Mouse (Mus musculus) liver, embryonic 15.5 days (tissue): ENCODE results near the gene Gm28053. TPM values are rescaled to one million over a fixed set of nuclear protein-coding genes. Genes with fewer than 3 reads are reported as not detected.
A peak's percentile ranks its signal among the peaks of the same experiment; 100 is the strongest.
"Not testable (repeated sequence)": the region's sequence is repeated elsewhere in the genome, so short reads cannot be mapped to it uniquely, and the experiment has no call there.

Experiments
- ATAC-seq: fragments of 200-750 bp; cut with Nextera tagmentation; 2 replicates; pipeline ENCODE4 v1.8.0; 2017; ENCODE audit warnings: moderate number of reproducible peaks, mild to moderate bottlenecking, moderate library complexity; ENCODE audit not compliant: insufficient read depth
- H3K27ac ChIP-seq: fragments of 300-500 bp; sonication (generic); replicated peaks from 2 replicates; pipeline ENCODE4 v1.5.1; 2015; ENCODE audit warnings: mild to moderate bottlenecking, inconsistent platforms
- H3K27me3 ChIP-seq: fragments of 300-500 bp; sonication (generic); 2 replicates; pipeline ENCODE4 v1.6.1; 2015; ENCODE audit warnings: mild to moderate bottlenecking, inconsistent platforms
- H3K36me3 ChIP-seq: fragments of 300-500 bp; sonication (generic); replicated peaks from 2 replicates; pipeline ENCODE4 v1.6.1; 2015; ENCODE audit warnings: moderate library complexity, mild to moderate bottlenecking, inconsistent platforms
- H3K4me1 ChIP-seq: fragments of 300-500 bp; sonication (generic); replicated peaks from 2 replicates; pipeline ENCODE4 v1.6.1; 2015; ENCODE audit warnings: inconsistent platforms
- H3K4me2 ChIP-seq: fragments of 300-500 bp; sonication (generic); 2 replicates; pipeline ENCODE4 v1.6.1; 2015; ENCODE audit warnings: moderate library complexity, mild to moderate bottlenecking, inconsistent platforms
- H3K4me3 ChIP-seq: fragments of 300-500 bp; sonication (generic); replicated peaks from 2 replicates; pipeline ENCODE4 v1.5.1; 2015; ENCODE audit warnings: mild to moderate bottlenecking, inconsistent platforms
- H3K9ac ChIP-seq: fragments of 300-500 bp; sonication (generic); 2 replicates; pipeline ENCODE4 v1.6.1; 2015; ENCODE audit warnings: moderate library complexity, mild to moderate bottlenecking, inconsistent platforms
- H3K9me3 ChIP-seq: fragments of 300-500 bp; sonication (generic); replicated peaks from 2 replicates; pipeline ENCODE4 v1.6.1; 2016; ENCODE audit warnings: inconsistent platforms
- WGBS: fragments of 180-500 bp; shearing (Covaris S2); methylation state at CpG from one replicate; pipeline ENCODE4 v1.1.7; 2015; ENCODE audit warnings: mixed read lengths; ENCODE audit not compliant: insufficient replicate concordance; 5-methylcytosine and 5-hydroxymethylcytosine counted together
- polyA plus RNA-seq: library from polyadenylated mRNA; unstranded; fragments of >200 nt; fragmentation: Nextera tagmentation; extraction: Ambion mirVana; gene quantifications from 2 replicates; pipeline ENCODE4 v1.2.1, GENCODE M21; 2015

Gm28053 gene
- polyA plus RNA-seq, 1 experiment from 2014 or later, result not detected

GRCm38 (mm10) chr6:48681472-48682090 is 36.8 kb upstream of the Gm28053 start:
- no peaks in the 10 kb centered on the region for H3K27me3 ChIP-seq
- no peaks in the 10 kb centered on the region for H3K9me3 ChIP-seq
- H3K9ac ChIP-seq, result no peak overlapping the region
- H3K4me3 ChIP-seq, result no peak overlapping the region
- H3K4me2 ChIP-seq, result no peak overlapping the region
- H3K4me1 ChIP-seq, result peaks cover 11% of the 10 kb centered on the region
- WGBS, result 16% methylated on average over 3 of the region's 3 CpGs
- ATAC-seq, result no peak
- no peaks in the 10 kb centered on the region for H3K36me3 ChIP-seq
- no peak overlapping the region for H3K27ac ChIP-seq

DNA sequence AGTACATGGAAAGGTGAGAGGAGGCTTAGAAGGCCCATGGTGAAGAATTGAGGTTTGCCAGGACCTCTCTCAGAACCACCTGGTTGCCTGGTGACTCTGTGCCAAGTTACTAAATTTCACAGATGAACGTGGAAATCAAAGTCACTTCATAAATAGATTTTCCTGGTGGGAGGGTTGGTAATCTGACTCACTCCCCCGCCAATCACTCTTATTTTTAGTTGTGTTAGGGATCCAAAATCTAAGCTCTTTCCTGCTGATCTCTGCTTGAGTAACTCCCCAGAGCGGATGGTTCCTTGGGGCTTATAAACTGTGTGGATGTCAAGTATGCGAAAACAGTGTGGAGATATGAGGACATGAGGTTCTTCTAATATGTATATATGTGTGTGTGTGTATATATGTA is 36.1 kb upstream of the Gm28053 start:
- Histone ChIP-seq H3K27me3 (no peaks in the 10 kb centered on the region), H3K27ac (no peak overlapping the region), H3K4me3 (no peak overlapping the region), H3K36me3 (no peaks in the 10 kb centered on the region), H3K9ac (no peak overlapping the region), H3K4me2 (no peak overlapping the region), H3K4me1 (peaks cover 7% of the 10 kb centered on the region; the same call in 1 of the 2 replicates), H3K9me3 (no peaks in the 10 kb centered on the region)
- WGBS, result 59% methylated on average over 4 of the region's 4 CpGs
- ATAC-seq, result no peak

DNA sequence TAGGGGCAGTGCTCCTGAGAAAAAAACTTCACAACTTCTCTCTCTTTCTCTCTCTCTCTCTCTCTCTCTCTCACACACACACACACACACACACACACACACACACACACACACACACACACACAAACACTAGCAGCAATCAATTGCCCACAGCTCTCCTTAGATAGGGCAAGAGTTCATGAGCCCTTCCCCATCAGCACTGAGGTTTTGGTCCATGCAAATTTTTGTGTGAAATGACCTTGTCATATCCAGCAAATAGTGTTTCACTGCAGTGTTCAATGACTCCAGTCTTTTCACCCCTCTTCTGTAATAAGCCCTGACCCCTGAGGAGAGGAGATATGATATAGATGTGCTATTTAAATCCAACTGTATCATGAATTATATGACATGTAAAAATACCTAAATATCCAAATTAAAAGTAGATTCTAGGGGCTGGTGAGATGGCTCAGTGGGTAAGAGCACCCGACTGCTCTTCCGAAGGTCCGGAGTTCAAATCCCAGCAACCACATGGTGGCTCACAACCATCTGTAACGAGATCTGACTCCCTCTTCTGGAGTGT is 35.1 kb upstream of the Gm28053 start:
- H3K9ac ChIP-seq, H3K27ac ChIP-seq, H3K4me2 ChIP-seq, H3K27me3 ChIP-seq, H3K9me3 ChIP-seq, H3K4me3 ChIP-seq, ATAC-seq, H3K4me1 ChIP-seq, H3K36me3 ChIP-seq: not testable (repeated sequence)
- 72% methylated on average over 4 of the region's 4 CpGs for WGBS

DNA sequence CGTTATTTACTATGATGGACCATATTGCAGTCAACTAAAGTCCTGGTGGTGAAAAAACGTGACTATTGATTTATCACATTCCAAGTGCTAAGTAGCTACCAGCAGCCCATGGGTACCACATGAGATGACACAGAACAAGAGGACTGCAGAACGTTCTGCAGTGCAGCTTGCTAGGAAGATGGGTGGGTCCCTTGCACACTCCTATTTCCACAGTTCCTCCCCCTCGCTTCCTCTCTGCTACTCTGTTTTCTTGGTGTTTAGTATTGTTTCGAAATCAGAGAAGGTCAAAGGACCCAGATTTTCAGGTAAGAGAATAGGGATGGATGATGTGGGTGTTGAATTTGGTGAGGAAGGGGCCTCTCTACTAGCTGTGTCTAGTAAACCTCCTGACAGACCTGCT is 34.1 kb upstream of the Gm28053 start, which contains the start of gene Gimap4:
Gene Gimap4, plus strand, starts transcription at position 231 of the 400 bp plus-strand sequence.
- Histone ChIP-seq H3K27me3 (no peaks in the 10 kb centered on the region), H3K27ac (peak within 1 kb of the TSS; percentile 16; the same call in 1 of the 2 replicates), H3K9ac (no peak within 1 kb of the TSS), H3K4me2 (no peak within 1 kb of the TSS), H3K9me3 (no peaks in the 10 kb centered on the region), H3K4me3 (no peak within 1 kb of the TSS), H3K4me1 (0 out of 2 replicates have a peak, but pooled peaks cover 3% of the 10 kb centered on the region), H3K36me3 (no peaks in the 10 kb centered on the region)
- 33% methylated on average over 5 of the region's 5 CpGs for WGBS
- no peak for ATAC-seq

DNA sequence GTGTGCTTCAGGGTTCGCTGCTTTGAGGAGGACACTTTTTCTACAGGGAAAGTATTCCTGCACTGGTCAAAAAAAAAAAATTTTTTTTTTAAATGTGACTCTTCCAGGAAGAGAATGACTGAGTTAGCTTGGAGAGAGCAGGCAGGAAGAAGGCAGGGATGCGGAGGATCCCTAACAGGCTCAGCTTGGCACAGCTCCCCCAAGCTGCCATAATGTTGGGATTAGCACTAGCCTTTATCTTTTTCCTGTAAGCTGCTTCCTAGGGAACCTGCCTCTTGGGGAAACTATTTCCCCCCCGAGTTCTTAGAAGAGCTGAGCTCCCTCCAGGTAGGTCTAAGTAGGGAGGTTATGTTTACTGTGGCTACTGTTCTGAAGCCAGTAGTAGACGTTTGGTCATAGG is 33.6 kb upstream of the Gm28053 start:
- no peaks in the 10 kb centered on the region for H3K36me3 ChIP-seq
- H3K9me3 ChIP-seq, result no peaks in the 10 kb centered on the region
- no peaks in the 10 kb centered on the region for H3K27me3 ChIP-seq
- H3K4me2 ChIP-seq, result no peak overlapping the region
- 34% methylated on average over 4 of the region's 4 CpGs for WGBS
- H3K4me3 ChIP-seq, result no peak overlapping the region
- no peak for ATAC-seq
- 0 out of 2 replicates have a peak, but pooled peaks cover 3% of the 10 kb centered on the region for H3K4me1 ChIP-seq
- peak overlapping the region; percentile 16; the same call in 1 of the 2 replicates for H3K27ac ChIP-seq
- no peak overlapping the region for H3K9ac ChIP-seq

DNA sequence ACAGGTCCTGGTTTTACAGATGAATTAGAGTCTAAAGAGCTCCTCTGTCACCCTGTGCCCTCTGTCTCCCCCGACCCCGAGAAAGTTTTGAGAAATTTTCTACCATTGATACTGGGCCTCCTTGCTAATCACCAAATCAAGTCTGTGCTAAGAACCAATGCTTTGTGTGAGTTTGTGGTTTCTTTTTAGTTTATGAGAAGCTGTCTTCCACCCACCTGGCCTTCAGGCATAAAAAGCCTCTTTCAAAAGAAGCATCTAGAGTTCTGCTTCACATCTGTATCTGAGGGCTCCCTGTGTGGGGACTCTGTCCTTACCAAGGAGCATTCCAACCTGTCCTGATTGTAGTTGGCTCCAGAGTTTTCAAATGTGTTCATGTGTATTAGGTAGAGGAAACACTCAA is 33.2 kb upstream of the Gm28053 start:
- 0 out of 2 replicates have a peak, but pooled peaks cover 3% of the 10 kb centered on the region for H3K4me1 ChIP-seq
- no peaks in the 10 kb centered on the region for H3K27me3 ChIP-seq
- no peak for ATAC-seq
- H3K36me3 ChIP-seq, result no peaks in the 10 kb centered on the region
- no peak overlapping the region for H3K4me3 ChIP-seq
- H3K27ac ChIP-seq, result peak overlapping the region; percentile 16; the same call in 1 of the 2 replicates
- no peak overlapping the region for H3K4me2 ChIP-seq
- 44% methylated on average over 2 of the region's 2 CpGs for WGBS
- H3K9ac ChIP-seq, result no peak overlapping the region
- no peaks in the 10 kb centered on the region for H3K9me3 ChIP-seq

- Histone ChIP-seq H3K9me3 (no peaks in the 10 kb centered on the region), H3K4me3 (no peak overlapping the region), H3K27ac (peak overlapping the region; percentile 16; the same call in 1 of the 2 replicates), H3K4me1 (0 out of 2 replicates have a peak, but pooled peaks cover 3% of the 10 kb centered on the region), H3K36me3 (no peaks in the 10 kb centered on the region), H3K27me3 (no peaks in the 10 kb centered on the region), H3K4me2 (no peak overlapping the region), H3K9ac (no peak overlapping the region)
- 39% methylated on average over 7 of the region's 7 CpGs for WGBS
- ATAC-seq, result no peak
These were observed 32.4 kb upstream of the Gm28053 start for GRCm38 (mm10) chr6:48685694-48686665.

- H3K36me3 ChIP-seq, result no peaks in the 10 kb centered on the region
- H3K4me1 ChIP-seq, result 0 out of 2 replicates have a peak, but pooled peaks cover 3% of the 10 kb centered on the region
- ATAC-seq, result no peak
- no peak overlapping the region for H3K27ac ChIP-seq
- H3K9ac ChIP-seq, result no peak overlapping the region
- H3K9me3 ChIP-seq, result no peaks in the 10 kb centered on the region
- no peaks in the 10 kb centered on the region for H3K27me3 ChIP-seq
- no peak overlapping the region for H3K4me3 ChIP-seq
- WGBS, result 11% methylated on average over 2 of the region's 2 CpGs
- no peak overlapping the region for H3K4me2 ChIP-seq
These were observed 31.3 kb upstream of the Gm28053 start for GRCm38 (mm10) chr6:48687077-48687476.

- H3K4me2 ChIP-seq, result no peak overlapping the region
- no peaks in the 10 kb centered on the region for H3K27me3 ChIP-seq
- no peaks in the 10 kb centered on the region for H3K36me3 ChIP-seq
- no peak overlapping the region for H3K4me3 ChIP-seq
- H3K9ac ChIP-seq, result no peak overlapping the region
- H3K9me3 ChIP-seq, result no peaks in the 10 kb centered on the region
- H3K27ac ChIP-seq, result no peak overlapping the region
- H3K4me1 ChIP-seq, result no peaks in the 10 kb centered on the region
- WGBS, result 50% methylated on average over 2 of the region's 2 CpGs
- ATAC-seq, result no peak
These were observed 29.1 kb upstream of the Gm28053 start for GRCm38 (mm10) chr6:48689320-48689719.

DNA sequence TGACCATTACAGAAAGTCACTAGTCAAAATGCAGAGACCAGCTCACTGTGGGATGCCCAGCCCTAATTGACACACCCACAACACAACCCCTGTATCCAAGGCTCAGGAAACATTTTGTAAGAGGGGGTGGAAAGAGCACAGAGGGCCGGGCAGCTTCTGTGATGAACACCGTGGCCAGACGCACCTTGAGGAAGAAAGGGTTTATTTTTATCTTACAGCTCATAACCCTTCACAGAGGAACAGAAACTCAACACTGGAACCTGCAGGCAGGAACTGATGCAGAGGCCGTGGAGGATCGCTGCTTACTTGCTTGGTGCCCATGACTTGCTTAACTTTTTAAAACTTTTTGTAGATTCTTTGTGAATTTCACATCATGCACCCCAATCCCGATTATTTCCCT is 25.4 kb upstream of the Gm28053 start:
- H3K9me3 ChIP-seq, result no peaks in the 10 kb centered on the region
- no peak overlapping the region for H3K9ac ChIP-seq
- H3K4me3 ChIP-seq, result no peak overlapping the region
- H3K27me3 ChIP-seq, result no peaks in the 10 kb centered on the region
- 54% methylated on average over 6 of the region's 6 CpGs for WGBS
- no peak for ATAC-seq
- H3K4me1 ChIP-seq, result no peaks in the 10 kb centered on the region
- no peak overlapping the region for H3K4me2 ChIP-seq
- H3K36me3 ChIP-seq, result no peaks in the 10 kb centered on the region
- no peak overlapping the region for H3K27ac ChIP-seq
